Mouse (Mus musculus) megakaryocyte, embryonic 14.5 days (primary cell): Measurements from ENCODE around the gene Olfr1184. TPM values are rescaled to one million over a fixed set of nuclear protein-coding genes. Genes with fewer than 3 reads are reported as not detected.
"Not testable (repeated sequence)": the region's sequence is repeated elsewhere in the genome, so short reads cannot be mapped to it uniquely, and the experiment has no call there.

Source experiments
- H3K27me3 ChIP-seq: replicated peaks from 2 replicates; pipeline ENCODE3; 2012; ENCODE audit warnings: inconsistent platforms
- H3K36me3 ChIP-seq: replicated peaks from 2 replicates; pipeline ENCODE3; 2012; ENCODE audit warnings: low read length, inconsistent platforms, mixed read lengths
- H3K4me1 ChIP-seq: 2 replicates; pipeline ENCODE4 v1.6.1; 2012; ENCODE audit warnings: inconsistent platforms
- H3K4me3 ChIP-seq: replicated peaks from 2 replicates; pipeline ENCODE3; 2012; ENCODE audit warnings: moderate library complexity, mild to moderate bottlenecking, inconsistent platforms
- H3K9me3 ChIP-seq: 2 replicates; pipeline ENCODE4 v1.6.1; 2012; ENCODE audit warnings: inconsistent platforms
- FLI1 ChIP-seq: IDR thresholded peaks from 2 replicates; pipeline ENCODE4 v1.6.1; 2012; ENCODE audit warnings: low read length, inconsistent platforms, mixed read lengths
- GATA1 ChIP-seq: IDR thresholded peaks from 3 replicates; pipeline ENCODE4 v1.6.1; 2012; ENCODE audit warnings: mixed read lengths, low read length, inconsistent platforms, borderline replicate concordance
- polyA plus RNA-seq: library from polyadenylated mRNA; stranded (reverse); fragments of >175 nt; gene quantifications from 2 replicates; pipeline ENCODE4 v1.2.3, GENCODE M21; 2012; ENCODE audit warnings: low replicate concordance; ENCODE audit not compliant: insufficient read depth

The Olfr1184 gene
- polyA plus RNA-seq = not detected in 2 replicates

GRCm38 (mm10) chr2:88483298-88483697 is at the start of gene Olfr1184:
Gene Olfr1184, plus strand, starts transcription at chr2:88483598.
- Histone ChIP-seq H3K9me3 (no peaks in the 10 kb centered on the region), H3K4me3 (no peak within 1 kb of the TSS), H3K27me3 (no peaks in the 10 kb centered on the region), H3K36me3 (no peaks in the 10 kb centered on the region), H3K4me1 (no peaks in the 10 kb centered on the region)
- TF ChIP-seq FLI1 (no peak), GATA1 (no peak)

GRCm38 (mm10) chr2:88449031-88449430 is 34.4 kb upstream of the Olfr1184 start, which contains the start of gene Gm13757:
Gene Gm13757, minus strand, starts transcription at chr2:88449131.
- Histone ChIP-seq H3K36me3 (no peaks in the 10 kb centered on the region), H3K27me3 (no peaks in the 10 kb centered on the region), H3K4me1 (no peaks in the 10 kb centered on the region), H3K4me3 (no peak within 1 kb of the TSS), H3K9me3 (no peaks in the 10 kb centered on the region)
- TF ChIP-seq FLI1 (no peak), GATA1 (no peak)

GRCm38 (mm10) chr2:88454567-88454966 is 28.8 kb upstream of the Olfr1184 start, which contains the start of gene Olfr1183:
Gene Olfr1183, plus strand, starts transcription at chr2:88454867.
- not testable (repeated sequence) for H3K9me3 ChIP-seq, H3K36me3 ChIP-seq, H3K27me3 ChIP-seq, H3K4me3 ChIP-seq, H3K4me1 ChIP-seq

GRCm38 (mm10) chr2:88493020-88493419 is 9.6 kb downstream of the Olfr1184 start, which contains the start of gene Olfr1185-ps1:
Gene Olfr1185-ps1, plus strand, starts transcription at chr2:88493320.
- TF ChIP-seq GATA1 (no peak), FLI1 (no peak)
- H3K4me1 ChIP-seq = no peaks in the 10 kb centered on the region

GRCm38 (mm10) chr2:88518251-88518650 is 34.9 kb downstream of the Olfr1184 start, which contains the start of gene Olfr1186:
Gene Olfr1186, plus strand, starts transcription at chr2:88518551.
- TF ChIP-seq FLI1 (no peak), GATA1 (no peak)
- Histone ChIP-seq H3K9me3 (no peaks in the 10 kb centered on the region), H3K27me3 (no peaks in the 10 kb centered on the region), H3K36me3 (no peaks in the 10 kb centered on the region), H3K4me3 (no peak within 1 kb of the TSS), H3K4me1 (no peaks in the 10 kb centered on the region)

More at GRCm38 (mm10) chr2:88493020-88493419, 9.6 kb downstream of the Olfr1184 start, which contains the start of gene Olfr1185-ps1:
- no peak within 1 kb of the TSS for H3K4me3 ChIP-seq
- no peaks in the 10 kb centered on the region for H3K36me3 ChIP-seq
- H3K27me3 ChIP-seq = no peaks in the 10 kb centered on the region
- no peaks in the 10 kb centered on the region for H3K9me3 ChIP-seq

- no peak for TF ChIP-seq GATA1
- no peak for TF ChIP-seq FLI1
- H3K36me3 ChIP-seq = no peaks in the 10 kb centered on the region
- no peaks in the 10 kb centered on the region for H3K4me1 ChIP-seq
- H3K27me3 ChIP-seq = no peaks in the 10 kb centered on the region
- H3K4me3 ChIP-seq = no peak overlapping the region
- 0 out of 2 replicates have a peak, but pooled peaks cover 5% of the 10 kb centered on the region for H3K9me3 ChIP-seq
Observed at GRCm38 (mm10) chr2:88525720-88526119, 42.3 kb downstream of the Olfr1184 start.

Other genes starting within 250 kb of the Olfr1184 start
- not detected in 2 replicates for gene Olfr1173, start 203.7 kb upstream of the Olfr1184 start, polyA plus RNA-seq
- not detected in 2 replicates for gene Olfr1174-ps, start 168.5 kb upstream of the Olfr1184 start, polyA plus RNA-seq
- not detected in 2 replicates for gene Olfr1175-ps, start 156.4 kb upstream of the Olfr1184 start, polyA plus RNA-seq
- not detected in 2 replicates for gene Olfr1176, start 146.9 kb upstream of the Olfr1184 start, polyA plus RNA-seq
- not detected in 2 replicates for gene Olfr1177-ps, start 137.1 kb upstream of the Olfr1184 start, polyA plus RNA-seq
- gene Olfr1178, start 96.5 kb upstream of the Olfr1184 start, polyA plus RNA-seq = 0.45 TPM in 1 of 2 replicates, not detected in the other
- not detected in 2 replicates for gene Olfr1179, start 77.1 kb upstream of the Olfr1184 start, polyA plus RNA-seq
- not detected in 2 replicates for gene Olfr1180, start 64.4 kb upstream of the Olfr1184 start, polyA plus RNA-seq
- gene Olfr1181, start 57.4 kb upstream of the Olfr1184 start, polyA plus RNA-seq = not detected in 2 replicates
- gene Gm13757, start 34.5 kb upstream of the Olfr1184 start, polyA plus RNA-seq = not detected in 2 replicates
- not detected in 2 replicates for gene Olfr1183, start 28.7 kb upstream of the Olfr1184 start, polyA plus RNA-seq
- gene Olfr1185-ps1, start 9.7 kb downstream of the Olfr1184 start, polyA plus RNA-seq = not detected in 2 replicates
- not detected in 2 replicates for gene Olfr1186, start 35.0 kb downstream of the Olfr1184 start, polyA plus RNA-seq
- gene Olfr1188, start 73.3 kb downstream of the Olfr1184 start, polyA plus RNA-seq = not detected in 2 replicates
- not detected in 2 replicates for gene Olfr1189, start 102.9 kb downstream of the Olfr1184 start, polyA plus RNA-seq
- not detected in 2 replicates for gene Olfr1191-ps1, start 156.9 kb downstream of the Olfr1184 start, polyA plus RNA-seq
- not detected in 2 replicates for gene Olfr1192-ps1, start 164.9 kb downstream of the Olfr1184 start, polyA plus RNA-seq
- not detected in 2 replicates for gene Olfr1193, start 192.0 kb downstream of the Olfr1184 start, polyA plus RNA-seq
- gene Olfr1195, start 205.6 kb downstream of the Olfr1184 start, polyA plus RNA-seq = not detected in 2 replicates
- gene Olfr1196, start 221.0 kb downstream of the Olfr1184 start, polyA plus RNA-seq = not detected in 2 replicates
- not detected in 2 replicates for gene Olfr1197, start 248.8 kb downstream of the Olfr1184 start, polyA plus RNA-seq